Mouse (Mus musculus): ENCODE measurements around the gene Fgfr1op. TPM values are rescaled to one million over a fixed set of nuclear protein-coding genes. Genes with fewer than 3 reads are reported as not detected.
"Not testable (repeated sequence)": the region's sequence is repeated elsewhere in the genome, so short reads cannot be mapped to it uniquely, and the experiment has no call there.

Fgfr1op gene
- total RNA-seq (2021) = 10 to 100 TPM; 25.3 to 30.2 TPM
- long read RNA-seq, experiment 1, transcript Fgfr1op-201 (12 exons, 3,077 nt) = minor isoform, 19 of 65 reads
- long read RNA-seq, experiment 1, transcript Fgfr1op-202 (13 exons, 3,505 nt) = major isoform, 29 of 65 reads
- long read RNA-seq, experiment 1, partial matches to known transcripts = 5 of 65 reads
- long read RNA-seq, experiment 1, other reads (novel, unspliced or antisense) = 12 of 65 reads
- long read RNA-seq, experiment 2, transcript Fgfr1op-202 (13 exons, 3,505 nt) = major isoform, 25 of 62 reads
- long read RNA-seq, experiment 2, transcript Fgfr1op-201 (12 exons, 3,077 nt) = minor isoform, 19 of 62 reads
- long read RNA-seq, experiment 2, partial matches to known transcripts = 2 of 62 reads
- long read RNA-seq, experiment 2, other reads (novel, unspliced or antisense) = 15 of 62 reads

DNA sequence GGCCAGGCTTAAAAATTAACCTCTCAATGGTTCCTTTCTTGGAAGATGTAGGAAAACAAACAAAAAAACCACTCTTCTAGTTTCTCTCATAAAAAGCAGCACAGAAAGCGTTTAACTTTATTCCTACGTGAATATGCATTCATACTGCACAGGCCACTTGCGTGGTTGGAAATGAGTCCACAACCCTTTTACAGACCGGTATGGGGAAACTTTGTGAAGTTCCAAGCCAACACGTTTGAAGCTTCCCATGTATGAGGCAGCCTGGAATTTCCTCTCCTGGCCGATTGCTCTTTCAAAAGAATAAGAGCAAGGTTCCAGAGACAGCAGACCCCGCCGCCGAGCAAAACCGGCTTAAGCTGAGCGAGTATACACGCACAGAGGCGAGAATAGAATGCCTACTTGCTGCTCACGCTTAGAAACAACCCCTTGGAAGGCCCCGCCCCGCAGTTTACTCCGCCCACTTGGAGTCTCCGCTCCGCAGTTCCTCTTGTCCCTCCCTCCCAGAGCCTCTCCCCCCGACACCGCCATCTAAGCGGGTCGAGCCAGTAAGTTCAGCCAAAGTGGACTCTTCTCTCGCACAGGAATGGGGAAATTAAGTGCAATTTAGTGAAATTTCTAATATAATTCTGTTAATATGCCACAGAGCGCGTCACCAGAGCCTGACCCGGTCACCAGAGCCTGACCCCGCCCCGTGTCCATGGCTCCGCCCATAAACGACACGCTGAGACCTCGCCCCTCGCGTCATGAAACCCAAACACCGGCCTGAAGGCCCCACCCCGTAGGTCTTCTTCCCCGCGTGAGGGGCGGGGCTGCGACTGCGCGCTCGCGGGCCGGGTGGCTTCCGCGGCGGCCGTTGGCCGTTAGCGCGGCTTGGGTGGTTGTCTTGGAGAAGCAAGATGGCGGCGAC, at the start of gene Fgfr1op:
TSS of gene Fgfr1op (plus strand) at position 801 of the 907 bp plus-strand sequence.
- DNase-seq (ENCODE audit: low spot score in 2 of 2) = peak in 1 of 2 experiments; percentile 33

DNA sequence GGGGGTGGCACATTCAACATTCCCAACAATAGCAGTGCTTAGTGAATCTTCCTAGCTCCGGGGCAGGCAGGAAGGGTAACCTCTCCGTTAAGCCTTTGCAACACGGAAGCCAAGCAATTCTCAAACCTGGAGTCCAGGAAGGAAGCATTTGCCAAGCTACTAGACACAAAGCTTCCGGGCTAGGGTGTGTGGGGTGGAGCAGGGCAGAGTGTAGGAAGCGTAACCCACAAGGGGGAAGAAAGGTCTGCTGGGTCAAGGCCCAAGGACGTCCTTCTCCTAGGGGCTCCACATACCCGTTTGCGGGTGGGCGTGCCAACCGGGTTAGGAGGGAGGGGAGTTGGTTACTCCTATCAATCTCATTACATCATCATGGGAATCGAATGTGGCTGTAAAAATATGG, 48.9 kb upstream of the Fgfr1op start:
- DNase-seq (ENCODE audit: low spot score in 2 of 2) = peak in 1 of 2 experiments; percentile 21

DNA sequence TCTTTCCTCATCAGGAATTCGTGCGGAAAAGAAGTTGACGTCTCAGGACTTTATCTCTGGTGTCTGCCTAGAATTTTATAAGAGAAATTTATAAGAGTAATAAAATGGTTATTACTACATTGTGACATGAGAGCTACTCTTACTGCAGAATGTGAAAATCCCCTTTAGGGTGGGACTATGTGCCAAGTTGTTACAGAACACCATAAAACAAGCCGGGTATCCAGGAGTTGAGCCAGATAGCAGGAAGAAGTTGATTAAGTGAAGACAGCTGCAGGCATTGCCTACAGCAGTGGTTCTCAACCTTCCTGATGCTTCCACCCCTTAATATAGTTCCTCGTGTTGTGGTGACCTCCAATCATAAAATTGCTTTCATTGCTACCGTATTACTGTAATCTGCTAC, 48.4 kb upstream of the Fgfr1op start:
- DNase-seq (ENCODE audit: low spot score in 2 of 2) = not testable (repeated sequence)

DNA sequence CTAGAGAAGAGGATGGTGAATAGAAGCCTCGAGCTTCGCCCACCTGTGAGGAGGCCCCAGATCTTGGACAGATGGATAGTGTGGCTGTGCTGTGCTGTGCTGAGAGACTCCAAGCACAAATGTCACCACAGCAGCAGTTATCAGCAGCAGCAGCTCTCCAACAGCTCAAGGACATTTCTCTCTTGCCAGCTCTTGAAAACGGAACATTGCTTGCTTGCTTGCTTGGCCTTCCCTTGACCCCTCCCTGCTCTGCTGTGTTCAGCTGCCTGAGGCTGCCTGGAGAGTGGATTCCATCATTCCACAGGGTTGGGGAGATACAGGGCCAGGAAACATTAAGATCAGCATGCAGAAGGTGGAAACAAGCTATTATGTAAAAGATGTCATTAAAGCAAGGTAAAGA, 42.3 kb upstream of the Fgfr1op start:
- not testable (repeated sequence) for DNase-seq (ENCODE audit: low spot score in 2 of 2)

DNA sequence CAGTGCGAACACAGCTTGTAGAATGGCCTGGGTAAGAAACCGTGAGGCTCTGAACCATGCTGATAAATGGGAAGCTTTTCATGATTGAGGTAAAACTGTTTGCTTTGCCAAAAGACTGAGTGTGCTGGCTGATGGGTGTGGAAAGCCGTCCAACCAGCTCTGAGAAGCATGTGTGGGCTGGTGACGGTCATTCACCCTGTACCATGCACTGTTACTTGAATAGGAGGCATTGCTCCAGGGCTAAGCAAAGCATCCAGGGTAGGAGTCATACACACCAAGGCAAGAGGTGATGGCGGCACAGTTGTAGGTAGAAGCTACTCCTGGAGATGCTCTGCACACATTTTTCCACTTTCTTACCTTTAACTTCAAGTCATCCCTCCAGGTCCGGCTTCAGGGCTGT, 40.7 kb upstream of the Fgfr1op start:
- DNase-seq (ENCODE audit: low spot score in 2 of 2) = not testable (repeated sequence)

DNA sequence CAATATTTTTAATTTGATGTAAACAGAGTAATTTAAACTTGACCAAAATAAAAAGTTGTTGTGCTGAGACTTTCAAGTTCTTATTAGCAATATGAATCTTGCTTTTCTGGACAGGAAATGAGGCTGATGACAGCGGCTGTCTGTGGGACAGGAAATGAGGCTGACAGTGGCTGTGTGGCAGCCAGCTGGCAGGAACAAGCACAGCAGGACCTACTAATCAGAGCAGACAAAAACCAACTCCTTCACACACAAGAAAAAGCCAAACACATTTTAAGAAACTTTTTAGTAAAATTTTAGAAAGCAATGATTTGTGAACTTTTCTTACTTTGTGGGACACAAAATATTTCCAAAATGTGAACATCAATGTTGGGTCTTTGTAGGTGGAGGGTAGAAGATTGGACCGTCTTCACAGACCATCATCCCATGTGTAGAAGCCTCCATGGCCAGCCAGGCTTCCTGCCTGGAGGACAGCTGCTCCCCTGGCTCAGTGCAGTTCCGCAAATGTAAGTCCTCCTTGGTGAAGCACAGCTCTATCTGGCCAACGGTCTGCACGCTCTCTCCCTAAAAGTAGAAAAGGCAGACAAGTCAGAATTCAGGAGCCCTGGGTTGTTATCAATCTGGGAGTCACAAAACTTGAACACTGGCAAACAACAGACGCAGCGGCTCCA, 36.8 kb upstream of the Fgfr1op start:
- DNase-seq (ENCODE audit: low spot score in 2 of 2) = not testable (repeated sequence)

DNA sequence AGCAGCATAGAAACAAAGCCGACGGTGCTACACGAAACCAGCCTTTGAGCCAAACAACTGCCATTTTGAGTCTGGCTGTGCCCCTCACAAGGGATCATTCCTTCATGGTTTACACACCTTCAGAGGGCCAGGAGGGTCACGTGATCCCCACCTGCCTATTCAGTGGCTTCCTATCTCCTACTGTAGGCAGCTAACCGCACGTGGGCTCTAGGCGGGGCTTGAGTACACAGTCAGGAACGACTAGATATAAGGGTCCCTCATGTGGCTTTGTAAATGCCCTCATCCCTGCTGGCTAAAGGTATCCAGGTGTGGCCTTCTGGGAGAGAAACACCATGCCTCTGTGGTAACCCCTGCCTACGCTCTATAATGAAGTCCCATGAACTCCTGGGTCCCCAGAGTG, 35.7 kb upstream of the Fgfr1op start:
- not testable (repeated sequence) for DNase-seq (ENCODE audit: low spot score in 2 of 2)

DNA sequence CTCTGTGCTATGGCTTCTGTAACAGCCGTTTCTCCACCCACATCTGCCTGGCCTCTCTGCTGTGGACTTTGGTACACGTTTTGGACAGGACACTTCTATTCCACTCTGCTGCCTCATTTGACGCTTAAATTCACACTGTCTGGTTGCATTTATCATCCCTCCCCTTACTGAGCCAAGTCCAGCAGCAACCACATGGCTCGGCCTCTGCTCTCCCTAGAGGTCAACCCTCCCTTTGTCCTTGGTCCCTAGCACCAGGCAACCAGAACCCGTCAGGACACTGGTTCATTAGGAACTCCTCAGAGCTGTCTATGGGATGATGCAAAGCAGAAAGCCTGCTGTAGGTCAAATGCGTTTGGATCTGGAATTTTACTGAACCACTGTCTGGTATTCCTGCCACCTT, 34.5 kb upstream of the Fgfr1op start:
- not testable (repeated sequence) for DNase-seq (ENCODE audit: low spot score in 2 of 2)

DNA sequence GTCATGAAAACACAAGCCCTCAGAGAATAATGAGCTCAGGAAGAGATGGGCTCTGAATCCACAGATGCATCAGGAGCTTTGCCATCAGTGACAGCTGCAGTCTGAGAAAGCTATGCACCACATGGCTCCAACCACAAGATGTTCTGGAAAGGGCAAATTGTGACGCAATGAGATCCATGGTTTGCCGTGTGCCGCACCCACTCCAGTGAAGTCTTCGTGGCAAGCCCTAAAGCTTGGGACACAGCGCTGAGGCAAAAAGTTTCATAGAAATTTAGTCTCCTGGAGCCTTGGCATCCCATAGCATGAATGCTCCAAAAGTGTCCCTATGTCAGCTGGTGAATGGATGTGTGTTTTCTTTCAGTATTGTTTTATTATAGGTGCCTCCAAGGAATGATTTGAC, 27.2 kb upstream of the Fgfr1op start:
- DNase-seq (ENCODE audit: low spot score in 2 of 2) = not testable (repeated sequence)

DNA sequence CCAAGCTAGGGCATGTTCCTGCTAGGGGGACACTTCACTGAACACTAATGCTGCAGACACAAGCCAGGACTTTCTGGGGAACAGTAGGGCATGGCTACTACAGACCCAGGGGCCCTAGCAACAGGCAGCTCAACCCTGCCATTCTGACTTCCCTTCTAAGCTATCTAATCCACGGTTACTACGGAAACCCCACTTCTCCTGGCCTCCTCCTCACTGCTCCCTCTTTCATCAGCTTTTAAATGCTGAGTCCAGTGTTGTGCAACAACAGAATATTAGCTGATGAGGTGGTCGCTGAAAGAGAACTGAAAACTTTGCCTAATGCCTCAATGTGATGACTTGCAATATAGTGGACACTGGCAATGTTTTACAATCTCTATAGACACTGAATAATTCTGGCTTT, 25.1 kb upstream of the Fgfr1op start:
- not testable (repeated sequence) for DNase-seq (ENCODE audit: low spot score in 2 of 2)

DNA sequence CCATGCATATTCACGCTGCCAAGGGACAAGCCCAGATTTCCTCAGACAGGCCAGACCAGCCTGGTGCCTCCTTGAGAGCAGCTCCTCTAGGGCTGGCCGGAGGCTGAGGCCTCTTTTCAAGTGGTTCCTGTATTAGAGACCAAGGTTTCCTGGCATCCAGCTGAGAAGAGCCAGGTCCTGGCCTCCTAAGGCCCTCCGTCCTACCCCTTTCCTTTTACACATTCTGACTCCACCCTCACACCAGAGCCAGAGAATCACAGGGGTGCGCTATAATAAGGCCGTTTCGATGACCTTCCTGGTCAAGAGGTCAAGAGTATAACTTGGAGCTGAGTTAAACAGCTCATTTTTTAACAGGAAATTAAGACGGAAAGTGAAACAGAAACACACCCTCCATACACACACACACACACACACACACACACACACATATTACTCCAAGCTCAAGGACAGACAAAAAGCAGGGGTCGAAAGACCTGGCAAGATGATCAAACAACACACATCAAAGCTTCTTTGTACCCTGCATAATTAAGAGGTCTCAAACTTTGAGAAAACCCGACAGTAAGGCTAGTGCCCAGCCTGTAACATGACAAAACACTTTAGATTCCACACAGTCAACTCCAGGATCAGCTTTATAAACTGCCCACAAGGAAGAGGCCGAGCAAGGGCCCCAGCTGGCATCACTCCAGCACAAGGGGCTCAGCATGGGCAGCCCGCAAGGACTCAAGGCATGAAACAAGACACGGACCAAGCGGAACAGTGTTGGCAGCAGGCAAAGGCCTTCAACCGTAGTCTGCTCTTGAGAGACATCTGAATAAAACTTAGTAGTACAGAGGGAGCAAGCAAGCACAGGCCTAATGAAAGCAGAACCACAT, 21.3 kb upstream of the Fgfr1op start:
- DNase-seq (ENCODE audit: low spot score in 2 of 2) = not testable (repeated sequence)

DNA sequence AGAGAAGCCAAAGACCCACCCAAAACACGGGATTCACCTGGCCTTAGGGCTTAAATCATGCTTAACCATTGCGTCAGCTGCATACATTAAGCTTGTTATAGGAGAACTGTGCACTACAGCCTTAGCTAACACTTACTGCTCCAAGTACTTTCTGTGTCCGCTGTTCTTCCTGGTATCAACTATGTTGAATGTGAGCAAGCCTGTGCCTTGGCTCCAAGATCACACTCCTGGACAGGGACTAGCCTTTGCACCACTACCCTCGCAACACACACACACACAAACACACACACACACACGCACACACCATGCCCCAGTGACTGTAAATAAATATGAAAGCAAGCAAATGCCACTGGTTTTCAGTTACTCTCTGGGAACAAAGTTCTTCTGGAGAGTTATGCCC, 18.4 kb upstream of the Fgfr1op start:
- not testable (repeated sequence) for DNase-seq (ENCODE audit: low spot score in 2 of 2)

DNA sequence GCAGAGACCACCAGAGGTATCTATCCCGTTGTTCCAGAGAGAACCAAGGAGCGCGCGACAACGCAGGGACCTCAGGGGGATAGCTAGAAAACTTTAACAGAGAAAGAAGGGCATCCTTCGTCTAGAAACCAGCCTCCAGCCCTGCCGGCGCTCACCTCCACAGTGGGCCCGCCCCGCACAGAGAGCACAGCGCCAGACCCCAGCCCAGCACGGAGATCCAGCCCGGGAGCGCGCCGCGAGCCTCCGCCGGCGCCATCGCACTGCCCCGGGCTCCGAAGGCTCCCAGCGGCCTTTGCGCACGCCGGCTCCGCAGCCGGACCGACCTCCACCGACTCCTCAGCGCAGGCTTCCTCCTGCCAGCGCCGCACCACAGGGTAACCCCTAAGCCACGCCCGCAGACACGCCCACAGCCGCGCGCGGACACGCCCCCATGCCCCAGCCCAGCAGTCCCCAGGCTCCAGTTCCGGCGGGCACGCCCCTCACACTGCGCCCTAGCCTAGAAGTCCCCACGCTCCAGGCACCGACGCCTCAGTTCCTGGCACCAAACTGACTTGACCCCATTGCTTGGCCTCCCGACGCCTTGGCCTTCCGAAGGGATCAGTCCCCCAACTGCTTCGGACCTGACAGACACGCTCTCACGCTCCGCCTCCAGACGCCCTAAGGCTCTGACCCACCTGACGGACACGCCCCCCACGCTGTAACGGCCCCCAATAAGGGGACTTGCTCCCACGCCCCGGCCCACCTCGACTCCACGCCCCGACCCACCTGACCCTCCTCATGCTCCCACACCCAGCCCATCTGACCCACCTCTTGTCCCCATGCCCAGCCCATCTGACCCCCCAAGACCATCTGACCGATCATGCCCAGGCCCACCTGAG, 17.6 kb upstream of the Fgfr1op start, which contains the start of the genes Gm49673 and Rnaset2a:
TSS of gene Gm49673 (minus strand) at position 350 of the 878 bp plus-strand sequence.
TSS of gene Rnaset2a (minus strand) at position 659 of the 878 bp plus-strand sequence.
- not testable (repeated sequence) for DNase-seq (ENCODE audit: low spot score in 2 of 2)

DNA sequence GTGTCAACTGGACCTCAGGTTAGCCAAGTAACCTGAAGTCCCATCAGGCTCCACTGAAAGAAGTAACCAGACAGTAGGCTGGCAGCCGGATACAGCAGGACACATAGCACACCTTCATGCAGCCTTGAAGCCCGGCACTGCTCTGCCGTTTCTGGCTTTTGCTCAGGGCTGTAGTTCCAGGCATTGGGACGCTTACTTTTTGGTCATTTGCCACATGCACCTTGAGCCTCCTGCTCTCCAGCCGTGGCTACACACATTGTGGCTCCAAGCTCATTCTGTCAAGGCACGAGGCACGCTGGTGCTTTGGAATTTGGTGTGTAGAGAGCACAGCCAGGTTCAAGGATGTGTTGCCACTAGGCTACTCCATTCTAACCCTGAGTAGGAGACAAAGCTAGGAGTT, 10.3 kb upstream of the Fgfr1op start:
- DNase-seq (ENCODE audit: low spot score in 2 of 2) = not testable (repeated sequence)

DNA sequence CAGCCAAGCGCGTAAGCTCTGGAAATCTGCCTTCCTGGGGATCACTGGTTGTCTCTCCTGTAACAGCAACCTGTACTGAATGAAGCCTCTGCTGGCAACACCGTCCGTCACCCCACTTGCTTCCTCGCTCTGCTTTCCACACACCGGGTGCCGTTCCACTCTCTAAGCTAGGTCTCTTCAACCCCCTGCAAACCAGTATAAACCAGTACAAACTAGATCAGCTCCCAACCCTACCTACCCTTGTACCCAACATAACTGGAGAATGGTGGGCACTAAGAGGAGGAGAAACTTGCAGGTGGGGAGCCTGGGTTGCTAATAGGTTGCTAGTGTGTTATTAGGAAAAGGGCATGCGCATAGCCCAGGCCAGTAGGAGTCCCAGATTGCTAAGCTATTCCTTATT, 9.3 kb upstream of the Fgfr1op start:
- DNase-seq (ENCODE audit: low spot score in 2 of 2) = not testable (repeated sequence)

DNA sequence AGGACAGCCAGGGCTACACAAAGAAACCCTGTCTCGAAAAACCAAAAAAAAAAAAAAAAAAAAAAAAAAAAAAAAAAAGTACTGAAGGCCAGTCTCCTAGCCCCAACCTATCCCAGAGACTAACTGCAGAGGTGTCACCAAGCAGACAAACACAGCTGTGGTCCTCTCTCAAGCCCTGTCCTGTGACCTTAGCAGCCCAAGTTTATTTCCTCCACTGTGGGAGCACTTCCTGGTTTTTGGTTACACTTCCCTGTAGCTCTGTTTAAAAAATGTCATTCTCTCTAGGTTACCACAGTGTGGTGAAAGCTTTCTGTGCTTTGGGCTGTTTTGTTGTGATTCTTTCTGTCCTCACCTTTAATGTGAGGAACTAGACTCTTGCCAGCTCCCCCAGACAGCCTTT, 6.7 kb upstream of the Fgfr1op start:
- DNase-seq (ENCODE audit: low spot score in 2 of 2) = not testable (repeated sequence)

DNA sequence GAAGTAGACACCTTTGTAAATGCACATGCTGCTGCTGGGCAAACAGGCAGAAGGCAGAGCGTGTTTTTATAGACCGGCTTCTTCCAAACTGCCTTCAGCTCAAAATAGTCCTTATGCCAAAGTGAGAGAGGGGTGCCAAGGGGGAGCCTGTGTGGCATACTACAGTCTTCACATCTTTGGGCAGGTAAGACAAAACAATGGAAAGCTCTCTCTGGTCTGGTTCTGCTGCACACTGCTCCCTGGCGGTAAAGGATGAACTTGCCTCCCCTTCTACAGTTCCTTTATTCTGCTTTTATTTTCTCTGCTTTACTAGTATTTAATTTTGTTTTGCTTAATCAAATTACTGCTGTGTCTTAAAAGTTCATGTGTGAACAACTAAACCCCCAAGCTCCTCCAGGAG, 4.3 kb upstream of the Fgfr1op start:
- not testable (repeated sequence) for DNase-seq (ENCODE audit: low spot score in 2 of 2)

DNA sequence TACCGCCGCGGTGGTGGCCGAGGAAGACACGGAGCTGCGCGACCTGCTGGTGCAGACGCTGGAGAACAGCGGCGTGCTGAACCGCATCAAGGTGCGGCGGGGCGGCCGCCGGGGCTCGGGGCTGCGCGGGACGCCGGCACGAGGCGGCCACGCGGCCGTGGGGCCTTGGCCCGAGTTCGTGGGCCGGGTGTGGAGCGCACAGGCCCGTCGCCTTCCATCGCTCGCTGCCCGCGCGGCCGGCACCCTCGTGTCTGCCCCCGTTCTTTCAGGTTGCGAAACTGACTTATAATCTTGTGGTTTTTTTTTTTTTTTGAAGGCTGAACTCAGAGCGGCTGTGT, 276 bp downstream of the Fgfr1op start:
- not testable (repeated sequence) for DNase-seq (ENCODE audit: low spot score in 2 of 2)

DNA sequence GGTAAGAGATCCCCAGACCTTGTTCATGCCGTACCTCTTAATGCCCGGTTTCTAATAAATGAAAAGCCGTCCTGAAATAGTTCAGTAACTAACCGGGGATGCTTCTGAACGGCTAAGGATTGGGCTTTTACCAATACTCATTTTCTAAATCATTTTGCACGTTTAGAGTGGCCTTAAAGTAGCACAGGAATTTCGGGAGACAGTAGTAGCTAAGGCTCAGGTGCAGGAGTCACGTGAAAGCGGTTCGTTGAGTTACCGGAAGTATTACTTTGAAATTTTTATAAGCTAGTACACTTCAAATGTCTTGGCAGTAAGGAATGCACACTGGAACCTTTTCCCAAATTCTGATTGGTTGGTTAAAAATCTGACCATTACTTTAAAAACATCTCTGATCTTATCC, 676 bp downstream of the Fgfr1op start:
- not testable (repeated sequence) for DNase-seq (ENCODE audit: low spot score in 2 of 2)
